Mouse (Mus musculus): Measurements from ENCODE around the gene Ehmt2.
"Not testable (repeated sequence)": the region's sequence is repeated elsewhere in the genome, so short reads cannot be mapped to it uniquely, and the experiment has no call there.

Gene Ehmt2

DNA sequence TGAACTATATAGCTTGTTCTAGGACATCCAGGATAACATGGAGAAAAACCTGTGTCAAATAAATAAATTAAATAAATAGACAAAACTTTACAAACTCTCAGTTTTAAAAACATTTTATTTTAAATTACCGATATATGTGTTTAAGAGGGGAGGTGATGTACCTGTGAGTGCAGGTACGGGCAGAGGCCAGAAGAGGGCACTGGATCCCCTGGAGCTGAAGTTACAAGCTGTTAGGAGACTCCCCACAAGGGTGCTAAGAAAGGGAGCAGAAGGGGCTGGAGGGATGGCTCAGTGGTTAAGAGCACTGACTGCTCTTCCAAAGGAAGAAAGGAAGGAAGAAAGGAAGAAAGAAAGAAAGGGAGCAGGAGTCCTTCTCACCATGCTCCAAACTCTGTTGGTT, 6.9 kb upstream of the Ehmt2 start:
- no peak for DNase-seq (ENCODE audit: inconsistent ontology term)

DNA sequence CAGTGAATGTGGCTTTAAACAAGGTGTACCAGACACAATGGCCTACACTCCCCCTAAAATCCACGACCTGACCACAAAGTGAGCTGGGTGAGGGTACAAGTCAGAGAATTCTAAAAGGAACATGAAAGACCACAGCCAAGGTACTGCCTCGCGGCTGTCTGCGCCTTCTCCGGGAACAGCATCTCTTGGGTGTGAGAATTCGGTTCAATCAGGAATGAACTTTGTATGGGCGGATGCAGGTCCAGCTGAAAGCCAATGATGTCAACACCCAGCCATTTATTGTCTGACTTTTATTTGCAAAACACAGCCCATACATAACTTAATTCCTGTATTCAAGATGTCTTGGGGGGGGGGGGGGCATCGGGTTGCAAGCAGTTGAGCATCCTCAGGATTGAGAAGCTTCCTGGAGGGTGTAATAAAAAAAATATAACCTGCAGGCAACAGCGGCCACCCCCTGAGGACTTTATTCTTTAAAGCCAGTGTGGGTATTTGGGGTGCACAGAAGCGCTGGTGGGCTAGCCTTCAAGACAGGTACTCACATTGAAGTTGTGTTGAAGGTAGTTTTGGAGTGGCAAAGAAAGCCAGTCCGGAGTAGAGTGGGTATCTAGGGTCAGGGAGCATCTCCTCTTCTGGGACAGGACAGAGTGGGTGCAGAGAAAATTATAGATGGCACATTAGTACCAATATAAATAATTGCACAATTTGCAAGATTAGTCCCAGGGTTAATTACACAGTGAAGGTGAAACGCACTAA, 5.0 kb upstream of the Ehmt2 start:
- DNase-seq (ENCODE audit: inconsistent ontology term) = no peak

DNA sequence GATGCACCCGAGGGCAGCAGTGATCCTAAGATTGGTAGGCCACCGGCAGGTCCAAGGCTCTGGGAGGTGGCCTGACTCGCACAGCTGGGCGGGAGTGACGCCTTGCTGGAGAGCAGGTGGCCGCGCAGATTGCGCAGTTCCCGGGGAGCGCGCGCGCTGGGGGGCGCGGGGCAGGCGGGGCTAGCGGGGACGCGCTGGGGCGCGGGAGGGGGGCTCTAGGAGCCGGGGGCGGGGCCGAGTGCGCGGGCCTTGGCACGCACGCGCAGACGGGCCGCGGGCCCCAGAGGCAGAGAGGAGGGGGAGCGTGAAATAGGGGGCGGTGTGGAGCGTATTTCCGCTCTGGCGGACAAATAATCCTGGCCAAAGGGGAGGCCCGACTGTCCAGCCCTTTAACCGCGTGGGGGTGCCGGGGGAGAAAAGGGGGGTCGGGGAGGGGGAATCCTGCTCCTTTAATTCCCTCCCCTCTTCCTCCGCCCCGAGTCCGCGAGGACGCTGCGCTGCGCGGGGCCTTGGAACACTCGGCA, 4.1 kb upstream of the Ehmt2 start:
- peak; percentile 97 for DNase-seq (ENCODE audit: inconsistent ontology term)

DNA sequence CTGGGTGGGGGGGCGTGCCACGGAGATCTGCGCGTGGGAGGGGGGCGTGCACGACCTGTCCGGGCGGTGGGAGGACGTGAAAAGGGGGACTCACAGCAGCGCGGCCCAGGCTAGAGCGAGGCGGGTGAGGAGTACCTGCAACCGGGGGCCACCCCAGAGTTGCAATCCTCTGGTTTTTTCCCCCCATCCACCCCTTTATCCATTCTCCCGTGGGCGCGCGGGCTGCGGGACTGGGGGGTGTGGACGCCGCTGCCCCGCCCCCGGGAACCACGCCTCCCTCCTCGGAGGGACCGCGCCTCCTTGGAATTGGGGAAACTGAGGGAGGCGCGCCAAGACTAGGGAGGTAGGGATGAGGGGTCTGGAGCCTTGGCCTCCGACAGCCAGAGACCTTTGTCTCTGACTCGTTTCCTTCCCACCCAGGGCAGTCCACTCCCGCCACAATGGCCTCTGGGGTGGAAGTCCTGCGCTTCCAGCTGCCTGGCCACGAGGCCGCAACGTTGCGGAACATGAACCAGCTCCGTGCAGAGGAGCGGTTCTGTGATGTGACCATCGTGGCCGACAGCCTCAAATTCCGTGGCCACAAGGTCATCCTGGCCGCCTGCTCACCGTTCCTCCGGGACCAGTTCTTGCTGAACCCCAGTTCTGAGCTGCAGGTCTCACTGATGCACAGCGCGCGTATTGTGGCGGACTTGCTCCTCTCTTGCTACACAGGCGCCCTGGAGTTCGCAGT, 3.3 kb upstream of the Ehmt2 start:
- DNase-seq (ENCODE audit: inconsistent ontology term) = peak; percentile 58

DNA sequence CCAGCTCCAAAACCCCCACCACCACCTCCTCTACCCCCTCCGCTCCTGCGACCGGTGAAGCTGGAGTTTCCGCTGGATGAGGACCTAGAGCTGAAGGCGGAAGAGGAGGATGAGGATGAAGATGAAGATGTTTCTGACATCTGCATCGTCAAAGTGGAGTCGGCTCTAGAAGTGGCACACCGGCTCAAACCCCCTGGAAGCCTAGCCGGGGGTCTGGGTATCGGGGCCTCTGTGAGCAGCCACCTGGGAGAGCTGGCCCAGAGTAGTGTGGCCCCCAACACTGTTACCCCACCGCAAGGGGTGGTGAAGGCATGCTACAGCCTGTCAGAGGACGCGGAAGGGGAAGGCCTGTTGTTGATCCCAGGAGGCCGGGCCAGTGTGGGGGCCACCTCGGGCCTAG, 2.5 kb upstream of the Ehmt2 start:
- DNase-seq (ENCODE audit: inconsistent ontology term) = no peak

DNA sequence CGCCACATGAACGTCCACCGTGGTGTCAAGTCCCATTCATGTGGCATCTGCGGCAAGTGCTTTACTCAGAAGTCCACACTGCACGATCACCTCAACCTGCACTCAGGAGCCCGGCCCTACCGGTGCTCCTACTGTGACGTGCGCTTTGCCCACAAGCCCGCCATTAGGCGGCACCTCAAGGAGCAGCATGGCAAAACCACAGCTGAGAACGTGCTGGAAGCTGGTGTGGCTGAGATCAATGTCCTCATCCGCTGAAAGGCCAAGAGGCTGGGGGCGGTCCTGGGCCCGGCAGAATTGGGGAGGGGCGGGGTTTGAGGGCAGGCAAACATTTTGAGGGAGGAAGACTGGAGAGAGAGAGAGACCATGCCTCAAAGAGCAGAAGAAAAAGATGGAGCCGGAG, 1.9 kb upstream of the Ehmt2 start:
- no peak for DNase-seq (ENCODE audit: inconsistent ontology term)

DNA sequence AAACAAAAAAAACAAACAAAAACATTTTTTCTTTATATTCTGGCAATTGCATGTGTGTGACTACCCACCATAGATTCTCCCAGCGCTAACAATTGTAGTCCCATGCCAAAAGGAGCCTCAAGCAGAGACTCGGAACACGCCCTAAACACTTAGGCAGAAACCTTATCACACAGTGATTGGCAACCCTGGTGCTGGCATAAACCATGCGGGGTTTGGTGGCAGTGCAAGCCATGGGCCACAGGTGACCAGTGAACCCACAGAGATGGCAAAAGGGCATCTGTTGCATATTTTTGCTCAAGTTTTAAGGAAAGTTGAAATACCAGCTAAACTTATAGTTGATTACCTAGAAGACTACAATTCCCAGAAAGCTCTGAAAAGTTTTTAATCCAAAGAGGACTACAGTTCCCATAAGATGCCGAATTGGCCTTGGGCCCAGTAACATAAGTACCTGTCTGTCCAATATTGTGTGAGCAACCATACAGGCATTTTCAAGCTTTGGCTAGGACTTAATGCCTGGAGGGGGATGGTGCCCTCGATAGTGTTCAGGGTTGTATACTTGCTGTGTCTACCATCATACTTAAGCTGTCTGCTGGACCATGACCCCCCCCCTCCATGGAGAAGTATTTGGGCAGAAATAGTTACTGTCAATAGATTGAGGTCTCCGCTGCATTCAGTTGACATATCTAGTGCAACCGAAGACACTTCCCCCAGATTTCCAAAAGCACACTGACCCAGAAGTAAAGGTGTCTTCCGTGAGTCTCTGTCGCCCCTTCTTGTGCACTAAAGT, 703 bp upstream of the Ehmt2 start:
- DNase-seq (ENCODE audit: inconsistent ontology term) = no peak

DNA sequence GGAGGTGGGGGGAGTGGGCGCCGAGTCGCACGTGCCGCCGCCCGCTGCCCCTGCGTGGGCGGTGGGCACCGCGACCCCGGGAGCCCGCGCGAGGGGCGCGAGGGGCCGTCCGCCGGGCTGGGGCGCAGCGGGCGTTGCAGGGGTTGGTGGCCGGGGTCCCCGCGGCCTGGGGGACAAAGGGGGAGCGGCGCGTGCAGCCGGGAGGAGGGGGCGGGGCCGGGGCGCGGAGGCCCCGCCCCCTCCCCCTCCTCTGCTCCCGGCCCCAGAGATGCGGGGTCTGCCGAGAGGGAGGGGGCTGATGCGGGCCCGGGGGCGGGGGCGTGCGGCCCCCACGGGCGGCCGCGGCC, 410 bp downstream of the Ehmt2 start:
- peak; percentile 43 for DNase-seq (ENCODE audit: inconsistent ontology term)

DNA sequence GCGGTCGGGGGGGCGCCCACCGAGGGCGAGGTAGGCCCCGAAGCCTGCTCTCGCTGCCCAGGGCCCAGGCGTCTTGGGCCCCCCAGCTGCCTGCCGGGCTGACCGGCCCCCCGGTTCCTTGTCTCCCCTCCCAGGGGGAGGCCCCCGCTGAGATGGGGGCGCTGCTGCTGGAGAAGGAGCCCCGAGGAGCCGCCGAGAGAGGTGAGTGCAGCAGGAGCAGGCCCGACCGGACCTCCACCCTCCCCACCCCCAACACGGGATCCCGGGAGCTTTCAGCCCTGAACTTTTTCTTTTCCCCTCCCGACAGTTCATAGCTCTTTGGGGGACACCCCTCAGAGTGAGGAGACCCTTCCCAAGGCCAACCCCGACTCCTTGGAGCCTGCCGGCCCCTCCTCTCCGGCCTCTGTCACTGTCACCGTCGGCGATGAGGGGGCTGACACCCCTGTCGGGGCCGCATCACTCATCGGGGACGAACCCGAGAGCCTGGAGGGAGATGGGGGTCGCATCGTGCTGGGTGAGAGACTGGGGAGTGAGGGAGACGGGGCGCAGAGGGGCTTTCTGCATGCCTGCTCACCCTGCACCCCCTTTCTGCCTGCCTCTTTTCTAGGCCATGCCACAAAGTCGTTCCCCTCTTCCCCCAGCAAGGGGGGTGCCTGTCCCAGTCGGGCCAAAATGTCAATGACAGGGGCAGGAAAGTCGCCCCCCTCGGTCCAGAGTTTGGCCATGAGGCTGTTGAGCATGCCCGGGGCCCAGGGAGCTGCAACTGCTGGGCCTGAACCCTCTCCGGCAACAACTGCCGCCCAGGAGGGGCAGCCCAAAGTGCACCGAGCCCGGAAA, 1.0 kb downstream of the Ehmt2 start:
- peak; percentile 49 for DNase-seq (ENCODE audit: inconsistent ontology term)

DNA sequence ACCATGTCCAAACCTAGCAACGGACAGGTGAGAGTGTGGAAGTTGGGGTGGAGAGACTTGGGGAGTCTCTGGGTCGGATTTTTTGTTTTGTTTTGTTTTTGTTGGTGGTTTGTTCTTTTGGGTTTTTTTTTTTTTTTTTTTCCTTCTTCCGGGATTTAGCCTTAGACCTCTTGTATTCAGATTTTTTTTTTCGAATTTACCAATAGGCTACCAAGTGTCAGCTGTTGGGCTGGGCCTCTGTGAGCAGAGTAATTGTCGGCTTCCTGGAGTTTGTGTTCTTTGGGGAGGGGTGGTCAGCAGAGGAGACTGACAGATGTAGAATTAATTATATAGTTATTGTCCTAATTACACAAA, 1.6 kb downstream of the Ehmt2 start:
- DNase-seq (ENCODE audit: inconsistent ontology term) = no peak

DNA sequence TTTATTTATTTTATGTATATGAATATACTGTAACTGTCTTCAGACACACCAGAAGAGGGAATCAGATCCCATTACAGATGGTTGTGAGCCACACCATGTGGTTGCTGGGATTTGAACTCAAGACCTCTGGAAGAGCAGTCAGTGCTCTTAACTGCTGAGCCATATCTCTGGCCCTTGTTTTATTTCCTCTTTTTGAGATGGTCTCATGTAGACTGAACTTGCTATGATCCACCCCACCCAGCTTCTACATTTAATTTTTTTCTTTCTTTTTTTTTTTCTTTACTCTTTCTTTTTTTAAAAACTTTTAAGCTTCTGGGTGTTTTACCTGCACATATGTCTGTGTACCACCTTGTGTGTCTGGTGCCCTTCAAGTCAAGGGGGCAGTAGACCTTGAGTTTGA, 2.6 kb downstream of the Ehmt2 start:
- DNase-seq (ENCODE audit: inconsistent ontology term) = not testable (repeated sequence)

DNA sequence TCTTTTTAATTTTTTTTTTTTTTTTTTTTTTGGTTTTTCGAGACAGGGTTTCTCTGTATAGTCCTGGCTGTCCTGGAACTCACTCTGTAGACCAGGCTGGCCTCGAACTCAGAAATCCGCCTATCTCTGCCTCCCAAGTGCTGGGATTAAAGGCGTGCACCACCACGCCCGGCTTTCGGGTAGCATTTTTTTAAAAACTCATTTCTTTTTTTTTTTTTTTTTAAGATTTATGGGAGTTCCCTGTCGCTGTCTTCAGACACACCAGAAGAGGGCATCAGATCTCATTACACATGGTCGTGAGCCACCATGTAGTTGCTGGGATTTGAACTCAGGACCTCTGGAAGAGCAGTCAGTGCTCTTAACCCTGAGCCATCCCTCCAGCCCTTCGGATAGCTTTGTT, 3.7 kb downstream of the Ehmt2 start:
- DNase-seq (ENCODE audit: inconsistent ontology term) = not testable (repeated sequence)

DNA sequence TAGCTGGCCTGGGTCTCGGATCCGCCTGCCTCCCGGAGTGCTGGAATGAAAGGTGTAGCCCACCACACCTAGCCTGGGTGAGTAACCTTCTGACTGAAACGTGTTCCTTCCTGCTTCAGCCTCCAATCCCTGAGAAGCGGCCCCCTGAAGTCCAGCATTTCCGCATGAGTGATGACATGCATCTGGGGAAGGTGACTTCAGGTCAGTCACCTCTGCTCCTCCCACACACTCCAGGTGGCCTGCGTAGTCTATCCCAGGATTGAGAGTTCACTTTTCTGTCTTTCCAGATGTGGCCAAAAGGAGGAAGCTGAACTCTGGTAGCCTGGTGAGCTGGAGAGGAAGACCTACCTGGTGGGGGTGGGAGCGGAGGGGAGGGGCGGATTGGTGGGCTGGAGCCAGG, 4.6 kb downstream of the Ehmt2 start:
- DNase-seq (ENCODE audit: inconsistent ontology term) = no peak

DNA sequence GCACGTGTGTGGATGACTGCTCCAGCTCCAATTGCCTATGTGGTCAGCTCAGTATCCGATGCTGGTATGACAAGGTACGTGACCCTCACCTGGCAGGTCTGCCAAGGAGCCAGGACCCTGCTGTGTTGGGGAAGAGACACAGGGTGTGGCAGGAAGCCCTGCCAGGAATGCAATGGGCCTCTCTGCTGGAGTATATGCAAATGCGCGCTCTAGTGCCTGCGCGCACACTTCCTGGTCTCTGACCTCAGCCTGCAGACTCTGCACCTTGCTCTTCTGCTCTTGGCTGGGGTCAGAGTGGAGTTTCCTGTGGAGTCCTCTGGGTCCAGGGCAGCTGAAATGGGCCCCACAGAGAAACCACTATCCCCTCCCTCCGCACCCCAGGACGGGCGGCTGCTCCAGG, 12.7 kb downstream of the Ehmt2 start:
- DNase-seq (ENCODE audit: inconsistent ontology term) = no peak

DNA sequence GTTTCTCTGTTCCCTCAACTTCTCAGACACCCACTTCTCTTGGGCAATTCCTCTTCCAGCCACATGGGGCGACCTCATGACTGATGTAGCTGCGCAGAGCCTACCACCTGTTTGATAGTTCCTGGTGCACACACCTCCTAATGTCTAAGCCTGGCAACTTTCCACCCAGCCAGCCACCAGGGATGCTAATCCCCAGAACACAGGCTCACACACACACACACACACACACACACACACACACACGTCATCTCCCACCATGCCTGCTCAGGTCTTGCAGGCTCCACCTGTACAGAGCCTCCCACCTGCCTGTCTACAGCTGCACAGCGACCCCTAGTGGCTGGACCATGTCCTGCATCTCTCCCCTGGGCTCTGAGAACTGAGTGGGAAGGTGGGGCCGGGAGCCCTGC, 13.7 kb downstream of the Ehmt2 start:
- DNase-seq (ENCODE audit: inconsistent ontology term) = peak; percentile 57

DNA sequence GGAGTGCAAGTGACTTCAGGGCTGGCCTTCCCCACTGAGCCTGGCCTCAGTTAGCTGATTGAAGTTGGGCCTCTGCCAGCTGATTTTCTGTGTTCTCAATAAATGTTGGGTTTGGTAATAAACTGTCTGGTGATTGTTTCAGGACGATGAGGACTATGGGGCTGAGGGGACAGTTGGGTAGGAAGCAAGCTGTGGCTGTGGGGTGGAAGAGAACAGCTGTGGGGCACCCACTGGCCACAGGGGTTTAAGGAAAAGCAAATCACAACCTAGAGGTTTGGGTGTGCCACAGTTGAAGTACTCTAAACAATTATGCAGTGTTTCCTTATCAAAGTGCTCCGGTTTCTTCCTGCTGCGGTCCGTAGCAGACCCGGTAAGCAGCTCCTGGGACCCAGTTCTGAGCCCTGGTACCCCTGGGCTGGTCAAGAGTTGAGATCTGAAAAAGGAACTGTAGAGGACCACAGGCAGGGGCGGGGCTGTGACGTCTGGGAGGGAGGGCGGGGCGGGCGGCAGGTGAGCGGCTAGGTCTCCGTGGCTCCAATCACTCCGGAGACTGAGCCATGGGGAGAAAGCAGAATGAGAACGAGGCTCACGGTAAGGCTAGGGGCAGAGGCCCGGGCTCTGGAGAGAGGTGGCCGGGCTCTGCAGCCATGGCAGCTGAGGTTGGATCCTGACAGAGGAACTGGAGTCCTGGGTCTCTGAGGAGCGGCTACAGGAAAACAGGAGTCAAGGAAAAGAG, 15.8 kb downstream of the Ehmt2 start, which contains the start of gene Slc44a4:
Slc44a4 (plus strand) TSS at position 537 of the 736 bp plus-strand sequence.
- DNase-seq (ENCODE audit: inconsistent ontology term) = no peak

DNA sequence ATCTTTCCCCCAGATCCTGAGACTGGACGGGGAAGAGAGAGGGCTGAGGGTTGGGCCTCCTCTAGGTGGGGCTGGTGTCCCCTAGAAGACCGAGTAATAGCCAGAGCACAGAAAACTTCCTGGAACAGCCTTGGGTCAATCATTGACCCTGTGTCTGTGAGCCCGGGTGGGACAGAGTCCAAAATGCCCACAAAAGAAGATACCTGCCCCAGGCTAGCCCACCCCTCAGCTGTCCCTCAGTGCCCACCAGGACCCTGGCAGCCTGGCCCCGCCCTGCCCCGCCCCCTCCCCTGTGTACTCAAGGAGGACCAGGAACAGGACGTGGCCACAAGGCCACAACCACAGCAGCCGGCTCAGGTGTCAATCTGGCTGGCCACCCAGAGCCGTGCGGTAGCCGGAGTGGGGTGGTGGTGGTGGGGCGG, 17.2 kb downstream of the Ehmt2 start:
- DNase-seq (ENCODE audit: inconsistent ontology term) = peak; percentile 29

DNA sequence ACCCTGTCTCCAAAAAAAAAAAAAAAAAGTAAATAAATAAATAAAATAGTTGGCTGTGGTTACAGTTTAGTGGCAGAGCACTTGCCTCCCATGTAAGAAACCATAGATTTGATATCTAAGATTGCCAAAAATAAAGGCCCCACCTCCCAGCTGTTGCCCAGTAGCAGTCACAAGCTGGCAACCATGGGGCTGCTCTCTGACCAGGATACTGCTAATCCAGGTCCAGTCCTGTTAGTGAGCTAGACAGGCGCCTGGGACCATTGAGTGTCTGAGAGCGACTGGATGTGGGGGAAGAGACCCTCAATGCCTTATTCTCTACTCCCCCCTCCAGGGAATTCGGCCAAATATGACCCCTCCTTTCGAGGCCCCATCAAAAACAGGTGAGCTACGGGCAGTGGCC, 18.0 kb downstream of the Ehmt2 start:
- no peak for DNase-seq (ENCODE audit: inconsistent ontology term)

DNA sequence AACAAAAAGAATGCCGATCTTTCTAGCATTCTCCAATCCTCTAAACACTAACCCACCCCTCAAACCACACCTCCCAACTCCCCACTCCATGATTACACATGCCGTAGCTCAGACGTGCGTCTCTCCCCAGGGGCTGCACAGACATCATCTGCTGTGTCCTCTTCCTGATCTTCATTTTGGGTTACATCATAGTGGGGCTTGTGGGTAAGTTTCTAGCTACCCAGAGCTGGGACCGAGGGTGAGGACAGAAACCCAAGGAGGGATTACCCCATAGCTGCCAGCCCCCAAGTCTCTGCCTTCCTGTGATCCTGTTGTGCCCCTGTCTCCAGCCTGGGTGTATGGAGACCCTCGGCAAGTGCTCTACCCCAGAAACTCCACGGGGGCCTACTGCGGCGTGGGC, 18.9 kb downstream of the Ehmt2 start:
- DNase-seq (ENCODE audit: inconsistent ontology term) = no peak

DNA sequence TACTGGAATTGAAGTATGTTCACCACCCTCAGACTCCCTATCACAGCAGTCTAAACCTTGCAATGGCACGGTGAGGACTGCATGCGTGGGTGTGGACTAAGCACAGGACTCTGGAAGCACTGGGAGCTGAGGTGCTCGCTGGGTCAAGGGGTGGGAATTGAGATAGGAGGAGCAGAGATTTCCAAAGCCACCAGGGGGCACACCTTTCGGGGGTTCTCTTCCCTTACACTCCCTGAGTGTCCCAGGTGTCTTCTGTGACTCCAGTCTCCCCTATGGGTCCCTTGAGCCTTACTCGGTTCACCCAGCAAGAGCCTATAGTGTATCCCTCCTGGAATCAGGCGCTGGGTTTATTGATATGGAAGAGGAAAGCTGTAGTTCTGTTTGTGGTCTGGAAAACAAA, 24.7 kb downstream of the Ehmt2 start:
- no peak for DNase-seq (ENCODE audit: inconsistent ontology term)

DNA sequence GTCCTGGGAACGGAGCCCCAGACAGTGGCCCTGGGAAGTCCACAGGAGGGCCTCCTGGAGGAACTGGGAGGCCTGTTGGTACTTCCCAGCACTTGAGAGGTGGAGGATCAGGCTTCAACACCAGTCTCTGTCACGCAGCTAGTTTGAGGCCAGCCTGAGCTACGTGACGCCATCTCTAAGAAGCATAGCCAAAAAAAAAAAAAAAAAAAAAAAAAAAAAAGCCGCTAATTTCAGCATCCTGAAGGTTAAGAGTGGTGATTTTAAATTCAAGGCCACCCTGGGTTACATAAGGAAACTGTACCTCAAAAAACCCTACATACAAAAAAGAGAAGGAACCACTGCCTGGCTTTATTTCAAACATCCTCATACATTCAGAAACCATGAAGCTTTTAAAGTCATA, 26.0 kb downstream of the Ehmt2 start:
- DNase-seq (ENCODE audit: inconsistent ontology term) = no peak
